Mouse (Mus musculus) forebrain, embryonic 14.5 days (tissue): ENCODE results near the gene Lcn10. TPM values are rescaled to one million over a fixed set of nuclear protein-coding genes. Genes with fewer than 3 reads are reported as not detected.

Experiments used
- ATAC-seq: fragments of 200-750 bp; cut with Nextera tagmentation; 2 replicates; pipeline ENCODE4 v1.8.0; 2017; ENCODE audit warnings: mild to moderate bottlenecking, moderate library complexity
- DNase-seq: peaks from one replicate; pipeline ENCODE4 v3.0.0-alpha.2; 2015; ENCODE audit warnings: low spot score
- H3K27ac ChIP-seq: fragments of 300-500 bp; sonication (generic); 2 replicates; pipeline ENCODE4 v1.5.1; 2014; ENCODE audit warnings: low read depth, mild to moderate bottlenecking, control low read depth, low read length, moderate library complexity
- H3K27me3 ChIP-seq: fragments of 300-500 bp; sonication (generic); replicated peaks from 2 replicates; pipeline ENCODE4 v1.6.1; 2014; ENCODE audit warnings: low read length, control low read depth, mixed read lengths; ENCODE audit not compliant: control insufficient read depth, insufficient read depth
- H3K36me3 ChIP-seq: fragments of 300-500 bp; sonication (generic); 2 replicates; pipeline ENCODE4 v1.6.1; 2014; ENCODE audit warnings: low read length, control low read depth; ENCODE audit not compliant: control insufficient read depth, insufficient read depth
- H3K4me1 ChIP-seq: fragments of 300-500 bp; sonication (generic); 2 replicates; pipeline ENCODE4 v1.6.1; 2014; ENCODE audit warnings: antibody characterized with exemption, low read length, control low read depth; ENCODE audit not compliant: control insufficient read depth, insufficient read depth
- H3K4me2 ChIP-seq: fragments of 300-500 bp; sonication (generic); 2 replicates; pipeline ENCODE4 v1.6.1; 2014; ENCODE audit warnings: mild to moderate bottlenecking, control low read depth, low read length
- H3K4me3 ChIP-seq: fragments of 300-500 bp; sonication (generic); 2 replicates; pipeline ENCODE4 v1.5.1; 2014; ENCODE audit warnings: low read depth, low read length, control low read depth
- H3K9ac ChIP-seq: fragments of 300-500 bp; sonication (generic); 2 replicates; pipeline ENCODE4 v1.6.1; 2014; ENCODE audit warnings: mild to moderate bottlenecking, low read length, control low read depth, moderate library complexity
- H3K9me3 ChIP-seq: fragments of 300-500 bp; sonication (generic); replicated peaks from 2 replicates; pipeline ENCODE4 v1.6.1; 2016; ENCODE audit warnings: low read length, control low read depth, mixed read lengths; ENCODE audit not compliant: control insufficient read depth
- WGBS: fragments of 180-500 bp; shearing (Covaris S2); extraction: QIAGEN DNeasy Blood & Tissue Kit; methylation state at CpG from one replicate; pipeline ENCODE4 v1.1.7; 2014; 5-methylcytosine and 5-hydroxymethylcytosine counted together
- polyA plus RNA-seq: library from polyadenylated mRNA; unstranded; fragments of >200 nt; fragmentation: Nextera tagmentation; extraction: Ambion mirVana; gene quantifications from 2 replicates; pipeline ENCODE4 v1.2.1, GENCODE M21; 2014

The Lcn10 gene
- polyA plus RNA-seq: not detected in 2 replicates

GRCm38 (mm10) chr2:25682426-25682825 is at the start of gene Lcn10:
TSS of gene Lcn10 (plus strand) at chr2:25682726.
- H3K4me2 ChIP-seq: no peak within 1 kb of the TSS
- no peaks in the 10 kb centered on the region for H3K9me3 ChIP-seq
- 65% methylated on average over 2 of the region's 2 CpGs for WGBS
- no peak within 1 kb of the TSS for H3K27ac ChIP-seq
- no peak within 1 kb of the TSS for H3K4me3 ChIP-seq
- no peaks in the 10 kb centered on the region for H3K36me3 ChIP-seq
- no peak within 1 kb of the TSS for H3K9ac ChIP-seq
- H3K4me1 ChIP-seq: no peaks in the 10 kb centered on the region
- no peak for ATAC-seq
- DNase-seq: no peak
- H3K27me3 ChIP-seq: no peaks in the 10 kb centered on the region

GRCm38 (mm10) chr2:25633616-25634015 is 48.9 kb upstream of the Lcn10 start:
- Histone ChIP-seq H3K4me3 (no peak overlapping the region), H3K9me3 (no peaks in the 10 kb centered on the region), H3K4me2 (no peak overlapping the region), H3K4me1 (no peaks in the 10 kb centered on the region), H3K36me3 (no peaks in the 10 kb centered on the region), H3K27me3 (no peaks in the 10 kb centered on the region), H3K9ac (no peak overlapping the region), H3K27ac (no peak overlapping the region)
- WGBS: 91% methylated on average over 3 of the region's 3 CpGs
- DNase-seq (no peak), ATAC-seq (no peak)

GRCm38 (mm10) chr2:25634046-25634445 is 48.5 kb upstream of the Lcn10 start:
- no peak for ATAC-seq
- 27% methylated on average over 1 of the region's 1 CpGs for WGBS

GRCm38 (mm10) chr2:25639890-25640289 is 42.6 kb upstream of the Lcn10 start:
- no peak overlapping the region for H3K4me3 ChIP-seq
- H3K9me3 ChIP-seq: no peaks in the 10 kb centered on the region
- no peaks in the 10 kb centered on the region for H3K27me3 ChIP-seq
- WGBS: 15% methylated on average over 6 of the region's 6 CpGs
- H3K27ac ChIP-seq: no peak overlapping the region
- no peak overlapping the region for H3K9ac ChIP-seq
- ATAC-seq (no peak), DNase-seq (peak; percentile 59)
- no peaks in the 10 kb centered on the region for H3K4me1 ChIP-seq
- no peaks in the 10 kb centered on the region for H3K36me3 ChIP-seq
- no peak overlapping the region for H3K4me2 ChIP-seq

More at GRCm38 (mm10) chr2:25634046-25634445, 48.5 kb upstream of the Lcn10 start:
- H3K9me3 ChIP-seq: no peaks in the 10 kb centered on the region
- no peak overlapping the region for H3K4me3 ChIP-seq
- no peak overlapping the region for H3K9ac ChIP-seq
- H3K27ac ChIP-seq: no peak overlapping the region
- no peaks in the 10 kb centered on the region for H3K27me3 ChIP-seq
- DNase-seq: no peak
- H3K4me1 ChIP-seq: no peaks in the 10 kb centered on the region
- no peak overlapping the region for H3K4me2 ChIP-seq
- H3K36me3 ChIP-seq: no peaks in the 10 kb centered on the region

GRCm38 (mm10) chr2:25652902-25653301 is 29.6 kb upstream of the Lcn10 start, which contains the start of gene Lcn8:
TSS of gene Lcn8 (plus strand) at chr2:25653120.
- H3K27ac ChIP-seq: no peak within 1 kb of the TSS
- no peak for DNase-seq
- no peaks in the 10 kb centered on the region for H3K36me3 ChIP-seq
- WGBS: 76% methylated on average over 2 of the region's 2 CpGs
- H3K27me3 ChIP-seq: no peaks in the 10 kb centered on the region
- H3K9me3 ChIP-seq: no peaks in the 10 kb centered on the region
- no peak within 1 kb of the TSS for H3K4me3 ChIP-seq
- H3K4me1 ChIP-seq: no peaks in the 10 kb centered on the region
- no peak within 1 kb of the TSS for H3K4me2 ChIP-seq
- no peak for ATAC-seq
- no peak within 1 kb of the TSS for H3K9ac ChIP-seq

GRCm38 (mm10) chr2:25654502-25654901 is 28.0 kb upstream of the Lcn10 start:
- H3K4me2 ChIP-seq: no peak overlapping the region
- no peaks in the 10 kb centered on the region for H3K27me3 ChIP-seq
- 88% methylated on average over 1 of the region's 1 CpGs for WGBS
- ATAC-seq (no peak), DNase-seq (no peak)
- H3K4me3 ChIP-seq: no peak overlapping the region
- H3K36me3 ChIP-seq: no peaks in the 10 kb centered on the region
- H3K9me3 ChIP-seq: no peaks in the 10 kb centered on the region
- H3K9ac ChIP-seq: no peak overlapping the region
- no peak overlapping the region for H3K27ac ChIP-seq
- H3K4me1 ChIP-seq: no peaks in the 10 kb centered on the region

GRCm38 (mm10) chr2:25656691-25657090 is 25.8 kb upstream of the Lcn10 start:
- Histone ChIP-seq H3K36me3 (no peaks in the 10 kb centered on the region), H3K4me2 (no peak overlapping the region), H3K9ac (no peak overlapping the region), H3K27ac (no peak overlapping the region), H3K4me3 (no peak overlapping the region), H3K4me1 (no peaks in the 10 kb centered on the region), H3K27me3 (no peaks in the 10 kb centered on the region), H3K9me3 (no peaks in the 10 kb centered on the region)
- WGBS: 84% methylated on average over 4 of the region's 4 CpGs
- ATAC-seq (no peak), DNase-seq (no peak)

- Histone ChIP-seq H3K9ac (no peak overlapping the region), H3K27ac (no peak overlapping the region), H3K4me3 (no peak overlapping the region), H3K4me1 (no peaks in the 10 kb centered on the region), H3K4me2 (no peak overlapping the region), H3K36me3 (no peaks in the 10 kb centered on the region), H3K9me3 (no peaks in the 10 kb centered on the region), H3K27me3 (no peaks in the 10 kb centered on the region)
- ATAC-seq (no peak), DNase-seq (peak; percentile 1)
- 75% methylated on average over 4 of the region's 4 CpGs for WGBS
Observed at GRCm38 (mm10) chr2:25657246-25657645, 25.3 kb upstream of the Lcn10 start.

- DNase-seq (no peak), ATAC-seq (no peak)
- Histone ChIP-seq H3K27me3 (no peaks in the 10 kb centered on the region), H3K9me3 (no peaks in the 10 kb centered on the region), H3K27ac (no peak within 1 kb of the TSS), H3K9ac (no peak within 1 kb of the TSS), H3K36me3 (no peaks in the 10 kb centered on the region), H3K4me1 (no peaks in the 10 kb centered on the region), H3K4me3 (no peak within 1 kb of the TSS), H3K4me2 (no peak within 1 kb of the TSS)
Observed at GRCm38 (mm10) chr2:25657652-25658051, 24.9 kb upstream of the Lcn10 start, which contains the start of gene Lcn5. TSS of gene Lcn5 (plus strand) at chr2:25657952.
